Mouse (Mus musculus): ENCODE data around the gene Fam49a.

DNA sequence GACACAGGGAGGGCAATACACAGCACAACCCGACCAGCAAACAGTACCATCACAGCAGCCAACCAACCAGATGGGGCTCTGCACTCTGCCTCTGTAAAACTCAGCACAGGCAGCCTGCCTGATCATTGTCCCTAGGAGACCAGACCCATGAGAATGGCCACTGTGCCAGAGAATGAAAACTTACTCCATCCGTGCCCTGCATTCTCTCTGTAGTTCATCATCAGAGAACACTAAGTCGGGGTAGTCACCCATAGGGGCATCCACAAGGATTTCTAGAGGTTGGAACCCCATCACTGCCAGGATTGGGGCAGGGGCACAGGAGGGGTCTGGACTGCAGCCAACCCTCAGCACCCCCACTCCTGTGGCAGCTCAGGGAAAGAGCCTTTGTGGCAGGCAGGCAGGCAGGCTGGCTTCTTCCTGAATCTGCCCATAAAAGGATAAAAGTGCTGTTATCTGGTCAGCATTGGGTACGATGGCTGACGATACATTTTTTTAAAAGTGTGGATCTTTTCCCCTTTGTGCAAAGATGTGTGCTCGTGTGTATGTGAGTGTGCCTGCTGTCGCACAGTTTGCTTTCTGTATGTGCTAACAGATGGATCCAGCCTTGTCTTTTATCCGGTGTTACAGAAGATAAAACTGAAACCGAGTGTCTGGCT is 25.3 kb downstream of the Fam49a start:
- TF ChIP-seq EP300 (IDR thresholded peaks at IDR 0.05; ENCODE audit: low read depth) (no peak), CTCF (IDR thresholded peaks at IDR 0.05; ENCODE audit: low read depth) (no peak)

Data from liver, postnatal 0 days (tissue).